Mouse (Mus musculus) cerebellum, adult 2 months (tissue): ENCODE measurements around the gene Dscam.

Source experiments
- CTCF ChIP-seq: fragments of 200-500 bp; IDR thresholded peaks from 2 replicates; pipeline ENCODE4 v1.5.1; 2011; ENCODE audit warnings: low read depth, mild to moderate bottlenecking, control low read depth, low read length, moderate library complexity, borderline replicate concordance; ENCODE audit not compliant: insufficient read depth
- POLR2A ChIP-seq: fragments of 200-500 bp; IDR thresholded peaks from 2 replicates; pipeline ENCODE4 v1.6.1; 2011; ENCODE audit warnings: low read length, control low read depth, borderline replicate concordance; ENCODE audit not compliant: insufficient read depth

DNA sequence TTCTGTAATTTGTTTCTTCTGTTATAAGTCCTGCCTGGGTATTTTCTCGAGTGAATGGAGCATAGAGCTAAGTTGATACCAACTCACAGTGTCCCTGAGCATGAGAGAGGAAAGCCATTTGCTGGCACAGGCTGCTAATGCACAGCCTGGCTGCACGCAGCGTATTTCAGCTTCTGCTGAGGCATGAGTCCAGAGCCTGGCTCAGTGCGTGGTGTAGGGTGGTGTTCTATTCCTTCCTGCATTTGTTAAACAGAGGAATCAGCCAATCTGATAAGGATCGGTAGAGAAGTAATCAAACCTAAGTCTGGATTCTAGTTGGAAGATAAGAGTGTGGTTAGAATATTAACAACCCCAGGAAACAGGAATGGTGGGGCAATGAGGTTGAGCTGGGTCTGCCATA lies 500.8 kb downstream of the Dscam start:
- no peak for TF ChIP-seq CTCF
- TF ChIP-seq POLR2A = no peak
